Mouse (Mus musculus): Measurements from ENCODE around the gene Vash1.
A peak's percentile ranks its signal among the peaks of the same experiment; 100 is the strongest.

The Vash1 gene

GRCm38 (mm10) chr12:86678591-86679545 is at the start of gene Vash1:
TSS of gene Vash1 (plus strand) at chr12:86678700.
- DNase-seq (ENCODE audit: low spot score in 2 of 2): peak in 1 of 2 experiments; percentile 76

- DNase-seq (ENCODE audit: low spot score in 2 of 2): no peak
Observed at GRCm38 (mm10) chr12:86628783-86629172, 49.7 kb upstream of the Vash1 start.

- DNase-seq (ENCODE audit: low spot score in 2 of 2): no peak
Observed at GRCm38 (mm10) chr12:86641763-86642162, 36.7 kb upstream of the Vash1 start.

GRCm38 (mm10) chr12:86644512-86645273 is 33.8 kb upstream of the Vash1 start:
- DNase-seq (ENCODE audit: low spot score in 2 of 2): peak; percentile 45

GRCm38 (mm10) chr12:86645494-86645893 is 33.0 kb upstream of the Vash1 start:
- DNase-seq (ENCODE audit: low spot score in 2 of 2): no peak

- peak in 1 of 2 experiments; percentile 23 for DNase-seq (ENCODE audit: low spot score in 2 of 2)
Observed at GRCm38 (mm10) chr12:86646831-86647230, 31.7 kb upstream of the Vash1 start.

DNA sequence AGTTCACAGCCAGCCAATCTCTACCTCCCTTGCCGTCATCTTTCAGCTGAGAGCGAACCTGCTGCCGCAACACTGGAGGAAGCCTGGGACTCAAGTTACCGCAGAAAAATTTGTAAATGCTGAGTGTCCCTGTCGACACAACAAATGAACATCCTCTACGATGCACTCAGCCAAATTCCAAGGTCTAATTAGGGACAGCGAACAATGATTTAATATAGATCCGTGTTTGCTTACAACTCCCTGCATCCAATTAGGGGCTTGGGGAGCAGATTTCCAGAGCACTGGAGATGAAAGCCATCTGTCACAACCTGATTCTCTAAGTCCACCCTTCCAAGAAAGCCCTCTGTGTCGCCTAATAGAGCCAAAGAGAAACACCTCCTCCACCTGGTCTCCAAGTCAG is 31.2 kb upstream of the Vash1 start:
- no peak for DNase-seq (ENCODE audit: low spot score in 2 of 2)

GRCm38 (mm10) chr12:86647736-86648135 is 30.8 kb upstream of the Vash1 start:
- DNase-seq (ENCODE audit: low spot score in 2 of 2): no peak

GRCm38 (mm10) chr12:86648489-86648888 is 30.0 kb upstream of the Vash1 start:
- no peak for DNase-seq (ENCODE audit: low spot score in 2 of 2)

- no peak for DNase-seq (ENCODE audit: low spot score in 2 of 2)
Observed at GRCm38 (mm10) chr12:86651301-86651860, 27.1 kb upstream of the Vash1 start.

DNA sequence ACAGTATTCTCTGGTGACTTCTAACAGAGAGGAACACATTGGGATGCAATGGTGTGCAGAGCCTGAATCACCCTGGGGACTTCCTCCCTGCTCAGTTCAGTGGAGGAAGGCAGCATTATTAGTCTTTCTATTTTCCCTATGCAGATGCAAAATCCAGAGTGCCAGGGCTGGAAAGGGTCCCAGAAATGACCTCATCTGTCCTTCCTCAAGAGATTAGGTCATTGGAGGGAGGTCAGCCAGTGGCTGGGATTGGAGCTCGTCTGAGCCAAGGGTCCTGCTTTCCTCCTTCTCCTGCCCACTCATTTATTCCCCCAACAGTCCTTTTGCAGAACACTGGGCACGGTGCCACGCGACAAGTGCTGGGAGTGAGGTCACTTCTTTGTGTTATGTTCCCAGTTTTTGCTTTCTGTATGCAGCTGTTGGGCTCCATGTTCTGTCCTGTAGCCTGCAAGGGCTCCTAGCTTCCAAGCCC is 25.9 kb upstream of the Vash1 start:
- peak; percentile 74 to 78 for DNase-seq (ENCODE audit: low spot score in 2 of 2)

DNA sequence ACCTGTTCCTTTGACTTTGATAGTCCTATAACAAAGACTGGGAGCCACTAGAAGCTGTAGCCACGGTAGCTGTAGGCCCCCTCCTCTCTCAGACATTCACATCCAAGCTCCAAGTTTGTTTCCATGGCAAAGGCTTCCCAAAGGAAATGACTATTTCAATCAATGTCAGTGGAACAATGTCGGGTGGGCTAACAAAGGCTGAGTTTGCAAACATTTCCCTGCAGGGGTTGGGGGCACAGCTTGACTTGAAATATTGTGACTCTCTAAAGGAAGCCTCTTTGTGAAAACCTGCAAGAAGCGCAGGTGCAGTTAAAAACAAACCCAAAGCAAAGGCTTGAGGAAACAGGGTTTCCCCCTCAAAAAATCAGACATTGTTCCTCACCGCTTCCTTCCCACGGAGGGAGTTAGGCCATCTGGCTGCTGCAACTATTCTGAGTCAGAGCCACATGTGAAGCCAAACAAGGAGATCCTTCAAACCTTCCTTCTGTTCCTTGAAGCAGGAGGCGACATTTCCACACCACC is 19.0 kb upstream of the Vash1 start:
- no peak for DNase-seq (ENCODE audit: low spot score in 2 of 2)

DNA sequence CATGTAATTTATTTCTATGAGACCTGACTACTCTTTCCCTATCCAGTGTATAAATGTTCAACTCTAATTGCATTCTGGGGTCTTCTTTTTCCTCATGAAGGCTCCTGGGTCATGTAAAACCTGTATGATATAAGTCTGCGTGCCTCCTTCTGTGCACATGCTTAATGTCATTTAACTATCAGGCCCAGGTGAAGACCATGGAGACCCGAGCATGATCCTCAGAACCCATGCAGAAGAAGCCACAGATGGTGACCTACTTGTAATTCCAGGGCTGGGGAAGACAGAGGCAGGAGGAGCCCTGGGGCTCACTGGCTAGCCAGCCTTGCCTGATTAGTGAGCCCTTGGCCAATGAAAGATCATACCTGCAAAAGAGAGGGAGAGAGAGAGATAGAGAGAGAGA is 18.0 kb upstream of the Vash1 start:
- DNase-seq (ENCODE audit: low spot score in 2 of 2): no peak

GRCm38 (mm10) chr12:86665656-86666055 is 12.8 kb upstream of the Vash1 start:
- no peak for DNase-seq (ENCODE audit: low spot score in 2 of 2)

- DNase-seq (ENCODE audit: low spot score in 2 of 2): no peak
Observed at GRCm38 (mm10) chr12:86668404-86668803, 10.1 kb upstream of the Vash1 start.

- DNase-seq (ENCODE audit: low spot score in 2 of 2): no peak
Observed at GRCm38 (mm10) chr12:86672105-86672504, 6.4 kb upstream of the Vash1 start.

- no peak for DNase-seq (ENCODE audit: low spot score in 2 of 2)
Observed at GRCm38 (mm10) chr12:86672507-86672906, 6.0 kb upstream of the Vash1 start.

GRCm38 (mm10) chr12:86679546-86679930 is 1.0 kb downstream of the Vash1 start:
- no peak for DNase-seq (ENCODE audit: low spot score in 2 of 2)

GRCm38 (mm10) chr12:86679991-86680491 is 1.5 kb downstream of the Vash1 start:
- DNase-seq (ENCODE audit: low spot score in 2 of 2): no peak

- DNase-seq (ENCODE audit: low spot score in 2 of 2): no peak
Observed at GRCm38 (mm10) chr12:86680591-86681193, 2.2 kb downstream of the Vash1 start.

GRCm38 (mm10) chr12:86681626-86682025 is 3.1 kb downstream of the Vash1 start:
- DNase-seq (ENCODE audit: low spot score in 2 of 2): no peak

Data from frontal cortex, postnatal 10 days (tissue).